Mouse (Mus musculus) forebrain, embryonic 12.5 days (tissue): Measurements from ENCODE around the gene Usp7. TPM values are rescaled to one million over a fixed set of nuclear protein-coding genes. Genes with fewer than 3 reads are reported as not detected.

Source experiments
- ATAC-seq: fragments of 200-750 bp; cut with Nextera tagmentation; 2 replicates; pipeline ENCODE4 v1.8.0; 2017; ENCODE audit warnings: moderate TSS enrichment; ENCODE audit not compliant: low FRiP score
- H3K27ac ChIP-seq: fragments of 300-500 bp; sonication (generic); 2 replicates; pipeline ENCODE4 v1.5.1; 2016; ENCODE audit warnings: mild to moderate bottlenecking
- H3K27me3 ChIP-seq: fragments of 300-500 bp; sonication (generic); 2 replicates; pipeline ENCODE4 v1.6.1; 2016; ENCODE audit warnings: mild to moderate bottlenecking
- H3K36me3 ChIP-seq: fragments of 300-500 bp; sonication (generic); replicated peaks from 2 replicates; pipeline ENCODE4 v1.6.1; 2016; ENCODE audit warnings: mild to moderate bottlenecking
- H3K4me1 ChIP-seq: fragments of 300-500 bp; sonication (generic); 2 replicates; pipeline ENCODE4 v1.6.1; 2016
- H3K4me2 ChIP-seq: fragments of 300-500 bp; sonication (generic); 2 replicates; pipeline ENCODE4 v1.6.1; 2016; ENCODE audit warnings: mild to moderate bottlenecking, moderate library complexity
- H3K4me3 ChIP-seq: fragments of 300-500 bp; sonication (generic); replicated peaks from 2 replicates; pipeline ENCODE4 v1.5.1; 2016; ENCODE audit warnings: mild to moderate bottlenecking
- H3K9ac ChIP-seq: fragments of 300-500 bp; sonication (generic); 2 replicates; pipeline ENCODE4 v1.6.1; 2016; ENCODE audit warnings: mild to moderate bottlenecking
- H3K9me3 ChIP-seq: fragments of 300-500 bp; sonication (generic); 2 replicates; pipeline ENCODE4 v1.6.1; 2016
- WGBS: fragments of 180-500 bp; shearing (Covaris S2); methylation state at CpG from one replicate; pipeline ENCODE4 v1.1.7; 2016; 5-methylcytosine and 5-hydroxymethylcytosine counted together
- polyA plus RNA-seq: library from polyadenylated mRNA; unstranded; fragments of >200 nt; fragmentation: Nextera tagmentation; extraction: Ambion mirVana; gene quantifications from 2 replicates; pipeline ENCODE4 v1.2.1, GENCODE M21; 2016

The Usp7 gene
- polyA plus RNA-seq, 1 experiment from 2014 or later = 41.8 TPM

- Histone ChIP-seq H3K4me3 (no peak overlapping the region), H3K27me3 (no peaks in the 10 kb centered on the region), H3K9ac (no peak overlapping the region), H3K4me1 (no peaks in the 10 kb centered on the region), H3K36me3 (peaks cover 87% of the 10 kb centered on the region), H3K9me3 (no peaks in the 10 kb centered on the region), H3K4me2 (no peak overlapping the region), H3K27ac (no peak overlapping the region)
- no peak for ATAC-seq
- WGBS = 89% methylated on average over 11 of the region's 11 CpGs
These were observed 102.0 kb downstream of the Usp7 start for GRCm38 (mm10) chr16:8689979-8690656.

GRCm38 (mm10) chr16:8687559-8688112 lies 104.5 kb downstream of the Usp7 start:
- Histone ChIP-seq H3K4me2 (no peak overlapping the region), H3K9ac (no peak overlapping the region), H3K27me3 (no peaks in the 10 kb centered on the region), H3K36me3 (peaks cover 67% of the 10 kb centered on the region), H3K27ac (no peak overlapping the region), H3K9me3 (no peaks in the 10 kb centered on the region), H3K4me3 (no peak overlapping the region), H3K4me1 (no peaks in the 10 kb centered on the region)
- ATAC-seq = no peak

GRCm38 (mm10) chr16:8686871-8687535 lies 105.1 kb downstream of the Usp7 start:
- no peaks in the 10 kb centered on the region for H3K4me1 ChIP-seq
- peak; percentile 47; the same call in 1 of the 2 replicates for ATAC-seq
- H3K4me2 ChIP-seq = no peak overlapping the region
- peaks cover 60% of the 10 kb centered on the region for H3K36me3 ChIP-seq
- H3K9ac ChIP-seq = no peak overlapping the region
- H3K27ac ChIP-seq = no peak overlapping the region
- H3K4me3 ChIP-seq = no peak overlapping the region
- WGBS = 83% methylated on average over 11 of the region's 11 CpGs
- H3K27me3 ChIP-seq = no peaks in the 10 kb centered on the region
- no peaks in the 10 kb centered on the region for H3K9me3 ChIP-seq

- peak; percentile 64; the same call in 1 of the 2 replicates for ATAC-seq
These were observed 105.8 kb downstream of the Usp7 start for GRCm38 (mm10) chr16:8686121-8686870.

GRCm38 (mm10) chr16:8685087-8685486 lies 107.0 kb downstream of the Usp7 start:
- Histone ChIP-seq H3K36me3 (peaks cover 41% of the 10 kb centered on the region), H3K4me2 (no peak overlapping the region)
- ATAC-seq = no peak

More at GRCm38 (mm10) chr16:8686121-8686870, 105.8 kb downstream of the Usp7 start:
- H3K4me2 ChIP-seq = no peak overlapping the region
- no peaks in the 10 kb centered on the region for H3K9me3 ChIP-seq
- no peaks in the 10 kb centered on the region for H3K4me1 ChIP-seq
- H3K9ac ChIP-seq = no peak overlapping the region
- H3K27me3 ChIP-seq = no peaks in the 10 kb centered on the region
- H3K4me3 ChIP-seq = no peak overlapping the region
- 62% methylated on average over 7 of the region's 7 CpGs for WGBS
- H3K27ac ChIP-seq = no peak overlapping the region
- peaks cover 53% of the 10 kb centered on the region for H3K36me3 ChIP-seq

GRCm38 (mm10) chr16:8680470-8680869 lies 111.6 kb downstream of the Usp7 start, which contains the start of gene Gm5767:
TSS of gene Gm5767 (plus strand) at chr16:8680770.
- no peaks in the 10 kb centered on the region for H3K4me1 ChIP-seq
- H3K27me3 ChIP-seq = no peaks in the 10 kb centered on the region
- no peak within 1 kb of the TSS for H3K9ac ChIP-seq
- 80% methylated on average over 5 of the region's 5 CpGs for WGBS
- no peak within 1 kb of the TSS for H3K4me2 ChIP-seq
- peaks cover 8% of the 10 kb centered on the region; the same call in 1 of the 2 replicates for H3K36me3 ChIP-seq
- H3K27ac ChIP-seq = no peak within 1 kb of the TSS
- H3K4me3 ChIP-seq = no peak within 1 kb of the TSS
- no peaks in the 10 kb centered on the region for H3K9me3 ChIP-seq
- no peak for ATAC-seq

More at GRCm38 (mm10) chr16:8685087-8685486, 107.0 kb downstream of the Usp7 start:
- no peaks in the 10 kb centered on the region for H3K27me3 ChIP-seq
- no peak overlapping the region for H3K9ac ChIP-seq
- H3K9me3 ChIP-seq = no peaks in the 10 kb centered on the region
- no peak overlapping the region for H3K4me3 ChIP-seq
- H3K4me1 ChIP-seq = no peaks in the 10 kb centered on the region
- WGBS = 89% methylated on average over 4 of the region's 4 CpGs
- no peak overlapping the region for H3K27ac ChIP-seq

- Histone ChIP-seq H3K9me3 (no peaks in the 10 kb centered on the region), H3K4me3 (no peak overlapping the region), H3K4me1 (no peaks in the 10 kb centered on the region), H3K4me2 (no peak overlapping the region), H3K9ac (no peak overlapping the region), H3K27me3 (no peaks in the 10 kb centered on the region), H3K27ac (no peak overlapping the region), H3K36me3 (peaks cover 5% of the 10 kb centered on the region; the same call in 1 of the 2 replicates)
- 95% methylated on average over 3 of the region's 3 CpGs for WGBS
- no peak for ATAC-seq
These were observed 112.3 kb downstream of the Usp7 start for GRCm38 (mm10) chr16:8679780-8680179.

- no peak overlapping the region for H3K4me3 ChIP-seq
- H3K4me2 ChIP-seq = no peak overlapping the region
- no peaks in the 10 kb centered on the region for H3K4me1 ChIP-seq
- H3K27ac ChIP-seq = no peak overlapping the region
- H3K36me3 ChIP-seq = no peaks in the 10 kb centered on the region
- H3K9ac ChIP-seq = no peak overlapping the region
- peaks cover 7% of the 10 kb centered on the region for H3K27me3 ChIP-seq
- no peak for ATAC-seq
- 87% methylated on average over 4 of the region's 4 CpGs for WGBS
- no peaks in the 10 kb centered on the region for H3K9me3 ChIP-seq
These were observed 113.4 kb downstream of the Usp7 start for GRCm38 (mm10) chr16:8678676-8679075.

- no peaks in the 10 kb centered on the region for H3K4me1 ChIP-seq
- H3K27me3 ChIP-seq = peaks cover 13% of the 10 kb centered on the region
- ATAC-seq = no peak
- no peaks in the 10 kb centered on the region for H3K9me3 ChIP-seq
- WGBS = 55% methylated on average over 5 of the region's 5 CpGs
- H3K9ac ChIP-seq = no peak overlapping the region
- no peak overlapping the region for H3K4me3 ChIP-seq
- no peaks in the 10 kb centered on the region for H3K36me3 ChIP-seq
- H3K4me2 ChIP-seq = no peak overlapping the region
- no peak overlapping the region for H3K27ac ChIP-seq
These were observed 114.1 kb downstream of the Usp7 start for GRCm38 (mm10) chr16:8678035-8678434.

- no peaks in the 10 kb centered on the region for H3K9me3 ChIP-seq
- H3K4me2 ChIP-seq = no peak overlapping the region
- H3K27me3 ChIP-seq = peaks cover 14% of the 10 kb centered on the region
- WGBS = 50% methylated on average over 4 of the region's 4 CpGs
- no peak for ATAC-seq
- H3K36me3 ChIP-seq = no peaks in the 10 kb centered on the region
- H3K4me3 ChIP-seq = no peak overlapping the region
- no peak overlapping the region for H3K9ac ChIP-seq
- H3K27ac ChIP-seq = no peak overlapping the region
- no peaks in the 10 kb centered on the region for H3K4me1 ChIP-seq
These were observed 115.3 kb downstream of the Usp7 start for GRCm38 (mm10) chr16:8676800-8677199.

- H3K4me3 ChIP-seq = no peak overlapping the region
- no peak overlapping the region for H3K4me2 ChIP-seq
- WGBS = 74% methylated on average over 2 of the region's 2 CpGs
- no peak for ATAC-seq
- no peaks in the 10 kb centered on the region for H3K36me3 ChIP-seq
- H3K9ac ChIP-seq = no peak overlapping the region
- H3K27me3 ChIP-seq = peaks cover 14% of the 10 kb centered on the region
- no peak overlapping the region for H3K27ac ChIP-seq
- H3K9me3 ChIP-seq = no peaks in the 10 kb centered on the region
- H3K4me1 ChIP-seq = 0 out of 2 replicates have a peak, but pooled peaks cover under 1% of the 10 kb centered on the region
These were observed 115.9 kb downstream of the Usp7 start for GRCm38 (mm10) chr16:8676228-8676627.

GRCm38 (mm10) chr16:8675559-8675958 lies 116.5 kb downstream of the Usp7 start:
- peaks cover 7% of the 10 kb centered on the region for H3K4me1 ChIP-seq
- 82% methylated on average over 8 of the region's 8 CpGs for WGBS
- H3K9ac ChIP-seq = no peak overlapping the region
- H3K9me3 ChIP-seq = no peaks in the 10 kb centered on the region
- H3K27me3 ChIP-seq = peaks cover 14% of the 10 kb centered on the region
- no peak for ATAC-seq
- H3K4me3 ChIP-seq = no peak overlapping the region
- no peaks in the 10 kb centered on the region for H3K36me3 ChIP-seq
- H3K4me2 ChIP-seq = no peak overlapping the region
- no peak overlapping the region for H3K27ac ChIP-seq
